Mouse (Mus musculus): ENCODE measurements around the gene Ccdc71. TPM values are rescaled to one million over a fixed set of nuclear protein-coding genes. Genes with fewer than 3 reads are reported as not detected.
A peak's percentile ranks its signal among the peaks of the same experiment; 100 is the strongest.

Ccdc71 gene
- polyA plus RNA-seq, 1 experiment from 2014 or later: 42.2 TPM

- Histone ChIP-seq H3K9me3 (ENCODE audit: control insufficient read depth, low read length) (no peaks in the 10 kb centered on the region), H3K27ac (replicated peaks; ENCODE audit: low read depth, low read length) (peak within 1 kb of the TSS; percentile 97), H3K27me3 (replicated peaks; ENCODE audit: control insufficient read depth, insufficient read depth, low read length) (no peaks in the 10 kb centered on the region), H3K4me2 (ENCODE audit: low read depth, low read length) (peak within 1 kb of the TSS; percentile 88), H3K4me1 (ENCODE audit: control insufficient read depth, insufficient read depth, low read length) (peaks cover 9% of the 10 kb centered on the region), H3K9ac (ENCODE audit: low read depth, low read length) (peak within 1 kb of the TSS; percentile 96), H3K36me3 (ENCODE audit: control insufficient read depth, insufficient read depth, low read length) (peaks cover 77% of the 10 kb centered on the region), H3K4me3 (ENCODE audit: low read depth, low read length) (peak within 1 kb of the TSS; percentile 79)
- ATAC-seq (ENCODE audit: low read depth): peak; percentile 96
- DNase-seq (ENCODE audit: low spot score): peak; percentile 99
- under 1% methylated on average over 48 of the region's 69 CpGs for WGBS
Measured at GRCm38 (mm10) chr9:108490559-108491285, 30.4 kb downstream of the Ccdc71 start, which contains the start of gene Usp19. Gene Usp19 (plus strand): TSS chr9:108490602.

DNA sequence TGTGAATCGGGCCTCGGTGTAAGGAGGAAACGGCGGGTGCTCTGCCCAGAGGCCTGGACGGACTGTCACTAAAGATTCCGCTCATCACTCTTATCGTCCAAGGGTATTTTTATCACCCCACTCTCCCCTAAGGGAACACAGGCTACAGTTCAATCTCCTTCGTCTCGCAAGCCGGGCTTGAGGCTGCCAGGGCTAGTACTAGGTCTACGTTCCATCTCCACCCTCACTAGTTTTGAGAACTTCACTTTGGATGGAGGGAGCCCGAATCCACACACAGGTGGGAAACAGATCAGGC lies 30.9 kb downstream of the Ccdc71 start:
- WGBS: 8% methylated on average over 12 of the region's 12 CpGs
- H3K4me1 ChIP-seq (ENCODE audit: control insufficient read depth, insufficient read depth, low read length): peaks cover 9% of the 10 kb centered on the region
- H3K4me2 ChIP-seq (ENCODE audit: low read depth, low read length): peak overlapping the region; percentile 88
- peaks cover 77% of the 10 kb centered on the region for H3K36me3 ChIP-seq (ENCODE audit: control insufficient read depth, insufficient read depth, low read length)
- DNase-seq (ENCODE audit: low spot score) (no peak), ATAC-seq (ENCODE audit: low read depth) (no peak)
- H3K9me3 ChIP-seq (ENCODE audit: control insufficient read depth, low read length): no peaks in the 10 kb centered on the region
- peak overlapping the region; percentile 96 for H3K9ac ChIP-seq (ENCODE audit: low read depth, low read length)
- H3K27me3 ChIP-seq (replicated peaks; ENCODE audit: control insufficient read depth, insufficient read depth, low read length): no peaks in the 10 kb centered on the region
- H3K27ac ChIP-seq (replicated peaks; ENCODE audit: low read depth, low read length): peak overlapping the region; percentile 97
- H3K4me3 ChIP-seq (ENCODE audit: low read depth, low read length): peak overlapping the region; percentile 79

- no peak overlapping the region for H3K27ac ChIP-seq (replicated peaks; ENCODE audit: low read depth, low read length)
- H3K4me3 ChIP-seq (ENCODE audit: low read depth, low read length): peak overlapping the region; percentile 79
- ATAC-seq (ENCODE audit: low read depth) (no peak), DNase-seq (ENCODE audit: low spot score) (peak; percentile 9)
- no peaks in the 10 kb centered on the region for H3K27me3 ChIP-seq (replicated peaks; ENCODE audit: control insufficient read depth, insufficient read depth, low read length)
- H3K4me1 ChIP-seq (ENCODE audit: control insufficient read depth, insufficient read depth, low read length): peaks cover 9% of the 10 kb centered on the region
- H3K4me2 ChIP-seq (ENCODE audit: low read depth, low read length): peak overlapping the region; percentile 88
- peak overlapping the region; percentile 96 for H3K9ac ChIP-seq (ENCODE audit: low read depth, low read length)
- H3K9me3 ChIP-seq (ENCODE audit: control insufficient read depth, low read length): no peaks in the 10 kb centered on the region
- 87% methylated on average over 16 of the region's 16 CpGs for WGBS
- peaks cover 77% of the 10 kb centered on the region for H3K36me3 ChIP-seq (ENCODE audit: control insufficient read depth, insufficient read depth, low read length)
Measured at GRCm38 (mm10) chr9:108492043-108492750, 31.9 kb downstream of the Ccdc71 start.

DNA sequence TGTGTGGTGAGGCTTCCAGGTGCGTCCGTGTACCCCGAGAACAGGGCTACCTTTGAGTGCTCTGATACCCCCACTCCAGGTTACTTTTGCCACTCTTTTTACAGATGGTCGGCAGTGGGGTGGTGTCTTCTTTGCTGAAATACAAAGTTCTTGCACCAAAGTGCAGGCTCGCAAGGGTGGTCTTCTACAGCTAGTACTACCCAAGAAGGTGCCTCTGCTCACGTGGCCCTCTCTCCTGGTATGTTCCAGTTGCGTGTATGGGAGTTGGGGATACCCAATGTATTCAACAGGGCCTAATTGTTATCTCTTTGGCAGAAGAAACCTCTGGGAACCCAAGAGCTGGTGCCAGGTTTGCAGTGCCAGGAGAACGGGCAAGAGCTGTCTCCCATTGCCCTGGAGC lies 32.9 kb downstream of the Ccdc71 start:
- no peaks in the 10 kb centered on the region for H3K27me3 ChIP-seq (replicated peaks; ENCODE audit: control insufficient read depth, insufficient read depth, low read length)
- no peak overlapping the region for H3K27ac ChIP-seq (replicated peaks; ENCODE audit: low read depth, low read length)
- 94% methylated on average over 8 of the region's 8 CpGs for WGBS
- peaks cover 77% of the 10 kb centered on the region for H3K36me3 ChIP-seq (ENCODE audit: control insufficient read depth, insufficient read depth, low read length)
- H3K9ac ChIP-seq (ENCODE audit: low read depth, low read length): no peak overlapping the region
- H3K4me3 ChIP-seq (ENCODE audit: low read depth, low read length): no peak overlapping the region
- H3K9me3 ChIP-seq (ENCODE audit: control insufficient read depth, low read length): no peaks in the 10 kb centered on the region
- no peak for DNase-seq (ENCODE audit: low spot score)
- ATAC-seq (ENCODE audit: low read depth): no peak
- no peak overlapping the region for H3K4me2 ChIP-seq (ENCODE audit: low read depth, low read length)
- H3K4me1 ChIP-seq (ENCODE audit: control insufficient read depth, insufficient read depth, low read length): peaks cover 9% of the 10 kb centered on the region

- 94% methylated on average over 18 of the region's 19 CpGs for WGBS
- Histone ChIP-seq H3K4me2 (ENCODE audit: low read depth, low read length) (no peak overlapping the region), H3K4me3 (ENCODE audit: low read depth, low read length) (no peak overlapping the region), H3K4me1 (ENCODE audit: control insufficient read depth, insufficient read depth, low read length) (peaks cover 9% of the 10 kb centered on the region), H3K9me3 (ENCODE audit: control insufficient read depth, low read length) (no peaks in the 10 kb centered on the region), H3K27me3 (replicated peaks; ENCODE audit: control insufficient read depth, insufficient read depth, low read length) (no peaks in the 10 kb centered on the region), H3K9ac (ENCODE audit: low read depth, low read length) (no peak overlapping the region), H3K27ac (replicated peaks; ENCODE audit: low read depth, low read length) (no peak overlapping the region), H3K36me3 (ENCODE audit: control insufficient read depth, insufficient read depth, low read length) (peaks cover 77% of the 10 kb centered on the region)
- DNase-seq (ENCODE audit: low spot score) (no peak), ATAC-seq (ENCODE audit: low read depth) (no peak)
Measured at GRCm38 (mm10) chr9:108494146-108494825, 34.0 kb downstream of the Ccdc71 start.

GRCm38 (mm10) chr9:108494905-108495304 lies 34.6 kb downstream of the Ccdc71 start:
- WGBS: 86% methylated on average over 10 of the region's 10 CpGs
- Histone ChIP-seq H3K27ac (replicated peaks; ENCODE audit: low read depth, low read length) (no peak overlapping the region), H3K4me1 (ENCODE audit: control insufficient read depth, insufficient read depth, low read length) (peaks cover 9% of the 10 kb centered on the region), H3K27me3 (replicated peaks; ENCODE audit: control insufficient read depth, insufficient read depth, low read length) (no peaks in the 10 kb centered on the region), H3K4me3 (ENCODE audit: low read depth, low read length) (no peak overlapping the region), H3K4me2 (ENCODE audit: low read depth, low read length) (no peak overlapping the region), H3K36me3 (ENCODE audit: control insufficient read depth, insufficient read depth, low read length) (peaks cover 80% of the 10 kb centered on the region), H3K9ac (ENCODE audit: low read depth, low read length) (no peak overlapping the region), H3K9me3 (ENCODE audit: control insufficient read depth, low read length) (no peaks in the 10 kb centered on the region)
- DNase-seq (ENCODE audit: low spot score): no peak
- ATAC-seq (ENCODE audit: low read depth): no peak

DNA sequence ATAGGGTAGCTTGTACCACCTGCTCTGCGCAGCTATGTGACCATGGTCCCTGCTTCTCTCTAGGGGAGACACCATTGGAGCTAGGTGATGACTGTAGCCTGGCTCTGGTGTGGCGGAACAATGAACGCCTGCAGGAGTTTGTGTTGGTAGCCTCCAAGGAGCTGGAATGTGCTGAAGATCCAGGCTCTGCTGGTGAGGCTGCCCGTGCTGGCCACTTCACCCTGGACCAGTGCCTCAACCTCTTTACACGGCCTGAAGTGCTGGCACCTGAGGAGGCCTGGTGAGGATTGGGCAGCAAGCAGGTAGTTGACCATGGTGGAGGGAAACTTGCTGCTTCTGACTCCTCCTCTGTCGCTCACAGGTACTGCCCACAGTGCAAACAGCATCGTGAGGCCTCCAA lies 38.9 kb downstream of the Ccdc71 start:
- H3K27me3 ChIP-seq (replicated peaks; ENCODE audit: control insufficient read depth, insufficient read depth, low read length): no peaks in the 10 kb centered on the region
- no peak for ATAC-seq (ENCODE audit: low read depth)

GRCm38 (mm10) chr9:108499943-108500342 lies 39.6 kb downstream of the Ccdc71 start:
- DNase-seq (ENCODE audit: low spot score): no peak
- Histone ChIP-seq H3K36me3 (ENCODE audit: control insufficient read depth, insufficient read depth, low read length) (peaks cover 88% of the 10 kb centered on the region), H3K4me1 (ENCODE audit: control insufficient read depth, insufficient read depth, low read length) (no peaks in the 10 kb centered on the region), H3K9me3 (ENCODE audit: control insufficient read depth, low read length) (no peaks in the 10 kb centered on the region), H3K4me2 (ENCODE audit: low read depth, low read length) (no peak overlapping the region), H3K4me3 (ENCODE audit: low read depth, low read length) (no peak overlapping the region), H3K27ac (replicated peaks; ENCODE audit: low read depth, low read length) (no peak overlapping the region), H3K9ac (ENCODE audit: low read depth, low read length) (no peak overlapping the region), H3K27me3 (replicated peaks; ENCODE audit: control insufficient read depth, insufficient read depth, low read length) (no peaks in the 10 kb centered on the region)
- 96% methylated on average over 15 of the region's 15 CpGs for WGBS
- ATAC-seq (ENCODE audit: low read depth): no peak

More for the DNA sequence above, 38.9 kb downstream of the Ccdc71 start:
- 91% methylated on average over 7 of the region's 7 CpGs for WGBS
- peaks cover 95% of the 10 kb centered on the region for H3K36me3 ChIP-seq (ENCODE audit: control insufficient read depth, insufficient read depth, low read length)
- H3K4me1 ChIP-seq (ENCODE audit: control insufficient read depth, insufficient read depth, low read length): no peaks in the 10 kb centered on the region
- no peaks in the 10 kb centered on the region for H3K9me3 ChIP-seq (ENCODE audit: control insufficient read depth, low read length)
- no peak overlapping the region for H3K4me3 ChIP-seq (ENCODE audit: low read depth, low read length)
- H3K9ac ChIP-seq (ENCODE audit: low read depth, low read length): no peak overlapping the region
- DNase-seq (ENCODE audit: low spot score): no peak
- no peak overlapping the region for H3K4me2 ChIP-seq (ENCODE audit: low read depth, low read length)
- H3K27ac ChIP-seq (replicated peaks; ENCODE audit: low read depth, low read length): no peak overlapping the region
